Comparison of ENCODE assay signal across 12 mouse cellular contexts in genomic region chr3:103385383-103386291, GRCm38 (mm10).
DNase-seq lines count a peak whose midpoint lies in the region; ATAC-seq and TF ChIP-seq lines count a peak whose summit lies in the region.
"Had no signal": no experiment of that assay in that cellular context is flagged by ENCODE, and none has a peak within 500 bp of the region (broad histone marks: within the 10 kb centered on the region; RNA-seq: fewer than 3 reads in every experiment).

No protein-coding gene starts in this region.

- no peaks in the 10 kb centered on the region for H3K27me3 ChIP-seq in hindbrain, embryonic 12.5 days
- no peaks in the 10 kb centered on the region for H3K27me3 ChIP-seq in hindbrain, embryonic 10.5 days (ENCODE audit: insufficient read depth, poor library complexity, severe bottlenecking)
- H3K27me3 ChIP-seq in thymus, adult 2 months (ENCODE audit: control insufficient read depth, insufficient read depth, low read length): no peaks in the 10 kb centered on the region
- no peaks in the 10 kb centered on the region for H3K27me3 ChIP-seq in midbrain, embryonic 10.5 days (ENCODE audit: low read depth, poor library complexity, severe bottlenecking)
- H3K27me3 ChIP-seq: embryonic facial prominence, embryonic 15.5 days had no signal

- no peak overlapping the region for H3K27ac ChIP-seq in hindbrain, embryonic 12.5 days
- no peak overlapping the region for H3K27ac ChIP-seq in hindbrain, embryonic 10.5 days
- peak overlapping the region; percentile 99 for H3K27ac ChIP-seq in thymus, adult 2 months (ENCODE audit: control insufficient read depth, insufficient read depth, low read length)
- H3K27ac ChIP-seq in midbrain, embryonic 10.5 days (replicated peaks): no peak overlapping the region
- H3K27ac ChIP-seq: embryonic facial prominence, embryonic 15.5 days; kidney, postnatal 0 days had no signal

- H3K4me2 ChIP-seq in hindbrain, embryonic 12.5 days (replicated peaks): no peak overlapping the region
- H3K4me2 ChIP-seq: embryonic facial prominence, embryonic 15.5 days; lung, embryonic 14.5 days had no signal

- H3K9ac ChIP-seq in hindbrain, embryonic 12.5 days: no peak overlapping the region
- H3K9ac ChIP-seq: embryonic facial prominence, embryonic 15.5 days; lung, embryonic 14.5 days had no signal

- 95% methylated on average over 5 of the region's 5 CpGs for WGBS in hindbrain, embryonic 12.5 days
- WGBS in hindbrain, embryonic 10.5 days: 92% methylated on average over 5 of the region's 5 CpGs
- 16% methylated on average over 5 of the region's 5 CpGs for WGBS in thymus, adult 2 months
- WGBS in midbrain, embryonic 10.5 days: 84% methylated on average over 5 of the region's 5 CpGs

- TF ChIP-seq CTCF in thymus, adult 2 months (IDR thresholded peaks at IDR 0.05; ENCODE audit: borderline replicate concordance, control insufficient read depth, extremely low read depth, insufficient read depth, low read length, poor library complexity): 0 out of 2 replicates have a peak, but pooled peaks have one; percentile 5

- H3K4me1 ChIP-seq in hindbrain, embryonic 12.5 days: no peaks in the 10 kb centered on the region
- 0 out of 2 replicates have a peak, but pooled peaks cover 5% of the 10 kb centered on the region for H3K4me1 ChIP-seq in hindbrain, embryonic 10.5 days (replicated peaks)
- peaks cover 42% of the 10 kb centered on the region for H3K4me1 ChIP-seq in thymus, adult 2 months (replicated peaks; ENCODE audit: control insufficient read depth, insufficient read depth, low read length)
- peaks cover 4% of the 10 kb centered on the region; the same call in 1 of the 2 replicates for H3K4me1 ChIP-seq in midbrain, embryonic 10.5 days

- peak; percentile 78 for TF ChIP-seq POLR2A in thymus, adult 2 months (IDR thresholded peaks at IDR 0.05; ENCODE audit: control insufficient read depth, extremely low read depth, insufficient read depth, low read length, poor library complexity)

- H3K36me3 ChIP-seq in hindbrain, embryonic 12.5 days: no peaks in the 10 kb centered on the region
- no peaks in the 10 kb centered on the region for H3K36me3 ChIP-seq in hindbrain, embryonic 10.5 days
- H3K36me3 ChIP-seq in thymus, adult 2 months (ENCODE audit: control insufficient read depth, insufficient read depth, low read length): no peaks in the 10 kb centered on the region
- H3K36me3 ChIP-seq in midbrain, embryonic 10.5 days: no peaks in the 10 kb centered on the region
- H3K36me3 ChIP-seq: embryonic facial prominence, embryonic 15.5 days had no signal

- no peak for DNase-seq in hindbrain, embryonic 10.5 days (ENCODE audit: low spot score)
- DNase-seq in T-cell, adult 2 months (ENCODE audit: low spot score): peak; percentile 84
- peak; percentile 11 for DNase-seq in lung, postnatal 36 days
- DNase-seq in thymus, adult 2 months: peak; percentile 81
- no peak for DNase-seq in midbrain, embryonic 10.5 days (ENCODE audit: low spot score)
- DNase-seq in left cerebral cortex, postnatal 14 days (ENCODE audit: low spot score in 2 of 2): no peak
- DNase-seq in gastrocnemius, postnatal 10 days: no peak

- intact Hi-C loops in left cerebral cortex, postnatal 14 days (cut with DNase I): no loop called here

- no peaks in the 10 kb centered on the region for H3K9me3 ChIP-seq in hindbrain, embryonic 12.5 days (replicated peaks)
- H3K9me3 ChIP-seq in hindbrain, embryonic 10.5 days: peaks cover 4% of the 10 kb centered on the region; the same call in 1 of the 2 replicates
- no peaks in the 10 kb centered on the region; the same call in 1 of the 2 replicates for H3K9me3 ChIP-seq in midbrain, embryonic 10.5 days (replicated peaks)
- H3K9me3 ChIP-seq: embryonic facial prominence, embryonic 15.5 days had no signal

- ATAC-seq in hindbrain, embryonic 12.5 days (ENCODE audit: low FRiP score): 0 out of 2 replicates have a peak, but pooled peaks have one; percentile 38
- ATAC-seq: hindbrain, embryonic 16.5 days had no signal

- H3K4me3 ChIP-seq in hindbrain, embryonic 12.5 days: no peak overlapping the region
- no peak overlapping the region for H3K4me3 ChIP-seq in hindbrain, embryonic 10.5 days
- H3K4me3 ChIP-seq in thymus, adult 2 months (ENCODE audit: control insufficient read depth, insufficient read depth, low read length): peak overlapping the region; percentile 43
- no peak overlapping the region for H3K4me3 ChIP-seq in midbrain, embryonic 10.5 days
- H3K4me3 ChIP-seq: embryonic facial prominence, embryonic 15.5 days had no signal

Comparison
In these comparisons a context has a peak if more than half of its experiments do, and no peak if none do; other contexts are left out.
1. DNase-seq: peak in T-cell, adult 2 months (single experiment), lung, postnatal 36 days (single experiment) and thymus, adult 2 months (single experiment); none in hindbrain, embryonic 10.5 days (single experiment), midbrain, embryonic 10.5 days (single experiment), left cerebral cortex, postnatal 14 days (0 of 2) and gastrocnemius, postnatal 10 days (single experiment).